Mouse (Mus musculus): ENCODE measurements around the gene Ano10. TPM values are rescaled to one million over a fixed set of nuclear protein-coding genes. Genes with fewer than 3 reads are reported as not detected.

The Ano10 gene
- polyA plus RNA-seq, 1 experiment from 2014 or later = 38.6 TPM

- WGBS = 21% methylated on average over 3 of the region's 3 CpGs
These were observed 163.6 kb downstream of the Ano10 start for GRCm38 (mm10) chr9:122130666-122131065.

GRCm38 (mm10) chr9:122128686-122129085 is 165.5 kb downstream of the Ano10 start:
- H3K36me3 ChIP-seq (ENCODE audit: control insufficient read depth, insufficient read depth, low read length) = no peaks in the 10 kb centered on the region
- H3K4me2 ChIP-seq (ENCODE audit: low read depth, low read length) = no peak overlapping the region
- peaks cover 12% of the 10 kb centered on the region; the same call in 1 of the 2 replicates for H3K4me1 ChIP-seq (ENCODE audit: control insufficient read depth, insufficient read depth, low read length)
- no peak overlapping the region for H3K4me3 ChIP-seq (replicated peaks; ENCODE audit: low read length)
- H3K9ac ChIP-seq (ENCODE audit: low read length) = no peak overlapping the region
- ATAC-seq (ENCODE audit: insufficient read depth, low FRiP score) = no peak
- no peaks in the 10 kb centered on the region for H3K9me3 ChIP-seq (replicated peaks; ENCODE audit: control insufficient read depth, low read length)
- no peaks in the 10 kb centered on the region for H3K27me3 ChIP-seq (ENCODE audit: control insufficient read depth, insufficient read depth, low read length)
- no peak overlapping the region for H3K27ac ChIP-seq (ENCODE audit: low read length)
- 64% methylated on average over 5 of the region's 5 CpGs for WGBS

More at GRCm38 (mm10) chr9:122130666-122131065, 163.6 kb downstream of the Ano10 start:
- Histone ChIP-seq H3K36me3 (ENCODE audit: control insufficient read depth, insufficient read depth, low read length) (no peaks in the 10 kb centered on the region), H3K9me3 (replicated peaks; ENCODE audit: control insufficient read depth, low read length) (no peaks in the 10 kb centered on the region), H3K27me3 (ENCODE audit: control insufficient read depth, insufficient read depth, low read length) (no peaks in the 10 kb centered on the region), H3K9ac (ENCODE audit: low read length) (no peak overlapping the region; the same call in 1 of the 2 replicates), H3K4me3 (replicated peaks; ENCODE audit: low read length) (no peak overlapping the region), H3K4me2 (ENCODE audit: low read depth, low read length) (no peak overlapping the region), H3K27ac (ENCODE audit: low read length) (0 out of 2 replicates have a peak overlapping the region, but pooled peaks have one; percentile 25), H3K4me1 (ENCODE audit: control insufficient read depth, insufficient read depth, low read length) (peaks cover 19% of the 10 kb centered on the region)
- ATAC-seq (ENCODE audit: insufficient read depth, low FRiP score) = no peak

GRCm38 (mm10) chr9:122127271-122127785 is 166.9 kb downstream of the Ano10 start:
- Histone ChIP-seq H3K4me1 (ENCODE audit: control insufficient read depth, insufficient read depth, low read length) (peaks cover 12% of the 10 kb centered on the region; the same call in 1 of the 2 replicates), H3K4me3 (replicated peaks; ENCODE audit: low read length) (no peak overlapping the region), H3K4me2 (ENCODE audit: low read depth, low read length) (no peak overlapping the region), H3K27me3 (ENCODE audit: control insufficient read depth, insufficient read depth, low read length) (no peaks in the 10 kb centered on the region), H3K36me3 (ENCODE audit: control insufficient read depth, insufficient read depth, low read length) (no peaks in the 10 kb centered on the region), H3K9me3 (replicated peaks; ENCODE audit: control insufficient read depth, low read length) (no peaks in the 10 kb centered on the region), H3K9ac (ENCODE audit: low read length) (no peak overlapping the region), H3K27ac (ENCODE audit: low read length) (no peak overlapping the region)
- WGBS = 62% methylated on average over 3 of the region's 3 CpGs
- no peak for ATAC-seq (ENCODE audit: insufficient read depth, low FRiP score)

- WGBS = 84% methylated on average over 8 of the region's 8 CpGs
- Histone ChIP-seq H3K27me3 (ENCODE audit: control insufficient read depth, insufficient read depth, low read length) (no peaks in the 10 kb centered on the region), H3K4me2 (ENCODE audit: low read depth, low read length) (no peak overlapping the region), H3K4me3 (replicated peaks; ENCODE audit: low read length) (no peak overlapping the region), H3K27ac (ENCODE audit: low read length) (no peak overlapping the region), H3K4me1 (ENCODE audit: control insufficient read depth, insufficient read depth, low read length) (peaks cover 16% of the 10 kb centered on the region; the same call in 1 of the 2 replicates), H3K36me3 (ENCODE audit: control insufficient read depth, insufficient read depth, low read length) (no peaks in the 10 kb centered on the region), H3K9me3 (replicated peaks; ENCODE audit: control insufficient read depth, low read length) (no peaks in the 10 kb centered on the region), H3K9ac (ENCODE audit: low read length) (no peak overlapping the region)
- ATAC-seq (ENCODE audit: insufficient read depth, low FRiP score) = no peak
These were observed 167.4 kb downstream of the Ano10 start for GRCm38 (mm10) chr9:122126790-122127189.

Small RNA genes within 50 kb of the gene (microRNA-seq; reads per million reads assigned to microRNA genes)
- not detected for gene Mir8106

Other genes starting within 250 kb of the Ano10 start
- gene Snrk, start 177.2 kb downstream of the Ano10 start, polyA plus RNA-seq (2015; fragmentation: Nextera tagmentation; extraction: Ambion mirVana) = 46.7 and 52.9 TPM in 2 replicates
- 27.8 and 31.8 TPM in 2 replicates for gene Abhd5, start 57.2 kb upstream of the Ano10 start, polyA plus RNA-seq (2015; fragmentation: Nextera tagmentation; extraction: Ambion mirVana)

All from stomach, embryonic 16.5 days (tissue).